Mouse (Mus musculus): ENCODE measurements around the gene Parn. TPM values are rescaled to one million over a fixed set of nuclear protein-coding genes. Genes with fewer than 3 reads are reported as not detected.
"Not testable (repeated sequence)": the region's sequence is repeated elsewhere in the genome, so short reads cannot be mapped to it uniquely, and the experiment has no call there.

The Parn gene
- polyA plus RNA-seq, 1 experiment from 2014 or later = 41.4 TPM

- not testable (repeated sequence) for H3K36me3 ChIP-seq; H3K9ac ChIP-seq (replicated peaks); ATAC-seq (ENCODE audit: insufficient number of reproducible peaks, insufficient read depth, low FRiP score, low TSS enrichment, low read depth); H3K9me3 ChIP-seq; H3K27me3 ChIP-seq; H3K27ac ChIP-seq
- Histone ChIP-seq H3K4me3 (replicated peaks) (peak overlapping the region; percentile 96; the same call in 1 of the 2 replicates), H3K4me2 (peak overlapping the region; percentile 80), H3K4me1 (replicated peaks) (peaks cover 17% of the 10 kb centered on the region)
- 75% methylated on average over 5 of the region's 5 CpGs for WGBS
These were observed 2.9 kb upstream of the Parn start for GRCm38 (mm10) chr16:13670896-13671295.

- WGBS = 100% methylated on average over 1 of the region's 1 CpGs
- Histone ChIP-seq H3K4me3 (replicated peaks) (no peak overlapping the region), H3K9ac (replicated peaks) (no peak overlapping the region), H3K9me3 (no peaks in the 10 kb centered on the region), H3K27ac (no peak overlapping the region), H3K27me3 (no peaks in the 10 kb centered on the region), H3K4me1 (replicated peaks) (peaks cover 17% of the 10 kb centered on the region), H3K36me3 (peaks cover 12% of the 10 kb centered on the region), H3K4me2 (no peak overlapping the region)
- ATAC-seq (ENCODE audit: insufficient number of reproducible peaks, insufficient read depth, low FRiP score, low TSS enrichment, low read depth) = no peak
These were observed 1.3 kb upstream of the Parn start for GRCm38 (mm10) chr16:13669282-13669681.

- Histone ChIP-seq H3K9me3 (no peaks in the 10 kb centered on the region), H3K4me2 (peak overlapping the region; percentile 77), H3K4me3 (replicated peaks) (peak overlapping the region; percentile 71), H3K36me3 (peaks cover 14% of the 10 kb centered on the region), H3K27me3 (no peaks in the 10 kb centered on the region), H3K4me1 (replicated peaks) (peaks cover 17% of the 10 kb centered on the region), H3K9ac (replicated peaks) (peak overlapping the region; percentile 73; the same call in 1 of the 2 replicates), H3K27ac (peak overlapping the region; percentile 83)
- no peak for ATAC-seq (ENCODE audit: insufficient number of reproducible peaks, insufficient read depth, low FRiP score, low TSS enrichment, low read depth)
- 80% methylated on average over 10 of the region's 10 CpGs for WGBS
These were observed 585 bp upstream of the Parn start for GRCm38 (mm10) chr16:13668402-13669108.

GRCm38 (mm10) chr16:13660736-13661135, 7.2 kb downstream of the Parn start:
- no peaks in the 10 kb centered on the region for H3K4me1 ChIP-seq (replicated peaks)
- no peak overlapping the region for H3K9ac ChIP-seq (replicated peaks)
- H3K4me3 ChIP-seq (replicated peaks) = no peak overlapping the region
- H3K27me3 ChIP-seq = no peaks in the 10 kb centered on the region
- H3K9me3 ChIP-seq = no peaks in the 10 kb centered on the region
- no peak overlapping the region for H3K4me2 ChIP-seq
- no peak for ATAC-seq (ENCODE audit: insufficient number of reproducible peaks, insufficient read depth, low FRiP score, low TSS enrichment, low read depth)
- no peak overlapping the region for H3K27ac ChIP-seq
- peaks cover 73% of the 10 kb centered on the region for H3K36me3 ChIP-seq
- WGBS = 91% methylated on average over 9 of the region's 9 CpGs

- Histone ChIP-seq H3K36me3 (peaks cover 76% of the 10 kb centered on the region), H3K9me3 (no peaks in the 10 kb centered on the region), H3K9ac (replicated peaks) (no peak overlapping the region), H3K4me1 (replicated peaks) (no peaks in the 10 kb centered on the region), H3K4me3 (replicated peaks) (no peak overlapping the region), H3K27ac (no peak overlapping the region), H3K27me3 (no peaks in the 10 kb centered on the region), H3K4me2 (no peak overlapping the region)
- 90% methylated on average over 3 of the region's 3 CpGs for WGBS
- no peak for ATAC-seq (ENCODE audit: insufficient number of reproducible peaks, insufficient read depth, low FRiP score, low TSS enrichment, low read depth)
These were observed 9.1 kb downstream of the Parn start for GRCm38 (mm10) chr16:13658886-13659285.

- H3K4me2 ChIP-seq = no peak overlapping the region
- 89% methylated on average over 4 of the region's 4 CpGs for WGBS
- H3K9me3 ChIP-seq = no peaks in the 10 kb centered on the region
- no peak overlapping the region for H3K27ac ChIP-seq
- no peaks in the 10 kb centered on the region for H3K27me3 ChIP-seq
- H3K36me3 ChIP-seq = peaks cover 51% of the 10 kb centered on the region
- no peak for ATAC-seq (ENCODE audit: insufficient number of reproducible peaks, insufficient read depth, low FRiP score, low TSS enrichment, low read depth)
- H3K9ac ChIP-seq (replicated peaks) = no peak overlapping the region
- H3K4me1 ChIP-seq (replicated peaks) = no peaks in the 10 kb centered on the region
- no peak overlapping the region for H3K4me3 ChIP-seq (replicated peaks)
These were observed 22.0 kb downstream of the Parn start for GRCm38 (mm10) chr16:13645930-13646329.

GRCm38 (mm10) chr16:13644474-13644873, 23.5 kb downstream of the Parn start:
- no peak for ATAC-seq (ENCODE audit: insufficient number of reproducible peaks, insufficient read depth, low FRiP score, low TSS enrichment, low read depth)
- Histone ChIP-seq H3K4me2 (no peak overlapping the region), H3K27ac (no peak overlapping the region), H3K36me3 (peaks cover 45% of the 10 kb centered on the region), H3K27me3 (no peaks in the 10 kb centered on the region), H3K4me1 (replicated peaks) (no peaks in the 10 kb centered on the region), H3K9ac (replicated peaks) (no peak overlapping the region), H3K9me3 (no peaks in the 10 kb centered on the region), H3K4me3 (replicated peaks) (no peak overlapping the region)
- 89% methylated on average over 3 of the region's 3 CpGs for WGBS

- Histone ChIP-seq H3K4me1 (replicated peaks) (no peaks in the 10 kb centered on the region), H3K9me3 (no peaks in the 10 kb centered on the region), H3K27me3 (no peaks in the 10 kb centered on the region), H3K36me3 (peaks cover 59% of the 10 kb centered on the region), H3K27ac (no peak overlapping the region), H3K4me3 (replicated peaks) (no peak overlapping the region), H3K4me2 (no peak overlapping the region), H3K9ac (replicated peaks) (no peak overlapping the region)
- no peak for ATAC-seq (ENCODE audit: insufficient number of reproducible peaks, insufficient read depth, low FRiP score, low TSS enrichment, low read depth)
- WGBS = 77% methylated on average over 7 of the region's 7 CpGs
These were observed 27.9 kb downstream of the Parn start for GRCm38 (mm10) chr16:13640064-13640463.

- ATAC-seq (ENCODE audit: insufficient number of reproducible peaks, insufficient read depth, low FRiP score, low TSS enrichment, low read depth) = no peak
- no peaks in the 10 kb centered on the region for H3K4me1 ChIP-seq (replicated peaks)
- no peaks in the 10 kb centered on the region for H3K9me3 ChIP-seq
- H3K27ac ChIP-seq = no peak overlapping the region
- H3K4me2 ChIP-seq = no peak overlapping the region
- 85% methylated on average over 5 of the region's 5 CpGs for WGBS
- peaks cover 59% of the 10 kb centered on the region for H3K36me3 ChIP-seq
- H3K9ac ChIP-seq (replicated peaks) = no peak overlapping the region
- H3K27me3 ChIP-seq = no peaks in the 10 kb centered on the region
- no peak overlapping the region for H3K4me3 ChIP-seq (replicated peaks)
These were observed 28.5 kb downstream of the Parn start for GRCm38 (mm10) chr16:13639508-13639907.

- not testable (repeated sequence) for ATAC-seq (ENCODE audit: insufficient number of reproducible peaks, insufficient read depth, low FRiP score, low TSS enrichment, low read depth); H3K9me3 ChIP-seq; H3K4me1 ChIP-seq (replicated peaks); H3K4me3 ChIP-seq (replicated peaks); H3K4me2 ChIP-seq; H3K27ac ChIP-seq; H3K9ac ChIP-seq (replicated peaks); H3K27me3 ChIP-seq
- peaks cover 59% of the 10 kb centered on the region for H3K36me3 ChIP-seq
- WGBS = 52% methylated on average over 2 of the region's 2 CpGs
These were observed 29.8 kb downstream of the Parn start for GRCm38 (mm10) chr16:13638198-13638597.

GRCm38 (mm10) chr16:13628345-13628744, 39.6 kb downstream of the Parn start:
- no peak for ATAC-seq (ENCODE audit: insufficient number of reproducible peaks, insufficient read depth, low FRiP score, low TSS enrichment, low read depth)
- Histone ChIP-seq H3K4me2 (no peak overlapping the region), H3K27me3 (no peaks in the 10 kb centered on the region), H3K36me3 (peaks cover 81% of the 10 kb centered on the region), H3K9ac (replicated peaks) (no peak overlapping the region), H3K27ac (no peak overlapping the region), H3K9me3 (no peaks in the 10 kb centered on the region), H3K4me3 (replicated peaks) (no peak overlapping the region), H3K4me1 (replicated peaks) (no peaks in the 10 kb centered on the region)
- 49% methylated on average over 5 of the region's 5 CpGs for WGBS

All from limb, embryonic 12.5 days (tissue).